Mouse (Mus musculus): ENCODE measurements around the gene Bclaf3. TPM values are rescaled to one million over a fixed set of nuclear protein-coding genes. Genes with fewer than 3 reads are reported as not detected.

The Bclaf3 gene
- polyA plus RNA-seq, 1 experiment from 2014 or later, result 14.1 TPM

GRCm38 (mm10) chrX:159629203-159629602, 102.7 kb downstream of the Bclaf3 start:
- no peaks in the 10 kb centered on the region for H3K4me1 ChIP-seq (replicated peaks; ENCODE audit: insufficient read depth, low read length)
- H3K9ac ChIP-seq (ENCODE audit: low read depth, low read length), result no peak overlapping the region
- no peaks in the 10 kb centered on the region for H3K9me3 ChIP-seq (replicated peaks; ENCODE audit: low read length)
- no peak overlapping the region for H3K4me3 ChIP-seq (replicated peaks; ENCODE audit: low read depth, low read length)
- 48% methylated on average over 2 of the region's 2 CpGs for WGBS
- TF ChIP-seq CTCF (IDR thresholded peaks at IDR 0.05; ENCODE audit: low read depth), result no peak
- H3K27me3 ChIP-seq (ENCODE audit: insufficient read depth, low read length), result no peaks in the 10 kb centered on the region
- H3K4me2 ChIP-seq (ENCODE audit: low read length), result peak overlapping the region; percentile 64; the same call in 1 of the 2 replicates
- no peaks in the 10 kb centered on the region for H3K36me3 ChIP-seq (ENCODE audit: insufficient read depth, low read length)
- no peak for ATAC-seq (replicated peaks; ENCODE audit: low FRiP score, low read depth)
- no peak for DNase-seq (ENCODE audit: low spot score)
- H3K27ac ChIP-seq, result no peak overlapping the region

- Histone ChIP-seq H3K27me3 (ENCODE audit: insufficient read depth, low read length) (no peaks in the 10 kb centered on the region), H3K9ac (ENCODE audit: low read depth, low read length) (no peak overlapping the region), H3K27ac (no peak overlapping the region), H3K36me3 (ENCODE audit: insufficient read depth, low read length) (no peaks in the 10 kb centered on the region), H3K4me3 (replicated peaks; ENCODE audit: low read depth, low read length) (no peak overlapping the region), H3K9me3 (replicated peaks; ENCODE audit: low read length) (no peaks in the 10 kb centered on the region), H3K4me1 (replicated peaks; ENCODE audit: insufficient read depth, low read length) (no peaks in the 10 kb centered on the region), H3K4me2 (ENCODE audit: low read length) (no peak overlapping the region)
- ATAC-seq (replicated peaks; ENCODE audit: low FRiP score, low read depth) (no peak), DNase-seq (ENCODE audit: low spot score) (no peak)
- 85% methylated on average over 4 of the region's 4 CpGs for WGBS
- no peak for TF ChIP-seq CTCF (IDR thresholded peaks at IDR 0.05; ENCODE audit: low read depth)
These were observed 112.2 kb downstream of the Bclaf3 start for GRCm38 (mm10) chrX:159638500-159639227.

- Histone ChIP-seq H3K4me3 (replicated peaks; ENCODE audit: low read depth, low read length) (no peak overlapping the region), H3K9me3 (replicated peaks; ENCODE audit: low read length) (no peaks in the 10 kb centered on the region), H3K27me3 (ENCODE audit: insufficient read depth, low read length) (no peaks in the 10 kb centered on the region), H3K9ac (ENCODE audit: low read depth, low read length) (no peak overlapping the region), H3K36me3 (ENCODE audit: insufficient read depth, low read length) (no peaks in the 10 kb centered on the region), H3K4me2 (ENCODE audit: low read length) (no peak overlapping the region), H3K4me1 (replicated peaks; ENCODE audit: insufficient read depth, low read length) (no peaks in the 10 kb centered on the region), H3K27ac (no peak overlapping the region)
- TF ChIP-seq CTCF (IDR thresholded peaks at IDR 0.05; ENCODE audit: low read depth), result no peak
- DNase-seq (ENCODE audit: low spot score), result no peak
- no peak for ATAC-seq (replicated peaks; ENCODE audit: low FRiP score, low read depth)
- 65% methylated on average over 4 of the region's 4 CpGs for WGBS
These were observed 113.5 kb downstream of the Bclaf3 start for GRCm38 (mm10) chrX:159639991-159640390.

Other genes with a start within 250 kb of the Bclaf3 start
- gene Eif1ax, start 154.5 kb upstream of the Bclaf3 start, polyA plus RNA-seq (2015; fragmentation: Nextera tagmentation; extraction: Ambion mirVana), result 104 and 108 TPM in 2 replicates
- gene Map7d2, start 112.1 kb upstream of the Bclaf3 start, polyA plus RNA-seq (2015; fragmentation: Nextera tagmentation; extraction: Ambion mirVana), result 1.8 and 1.9 TPM in 2 replicates
- 31.5 and 32.2 TPM in 2 replicates for gene Sh3kbp1, start 100.6 kb downstream of the Bclaf3 start, polyA plus RNA-seq (2015; fragmentation: Nextera tagmentation; extraction: Ambion mirVana)